Mouse (Mus musculus) E14TG2a.4 (cell line): ENCODE data around the gene Mpl.

Experiments used
- CTCF ChIP-seq: conservative IDR thresholded peaks from 2 replicates; pipeline ENCODE4 v1.5.1; 2014; ENCODE audit warnings: low read length
- NANOG ChIP-seq: IDR thresholded peaks from 2 replicates; pipeline ENCODE4 v1.6.1; 2014; ENCODE audit warnings: borderline replicate concordance, low read length, mixed read lengths

DNA sequence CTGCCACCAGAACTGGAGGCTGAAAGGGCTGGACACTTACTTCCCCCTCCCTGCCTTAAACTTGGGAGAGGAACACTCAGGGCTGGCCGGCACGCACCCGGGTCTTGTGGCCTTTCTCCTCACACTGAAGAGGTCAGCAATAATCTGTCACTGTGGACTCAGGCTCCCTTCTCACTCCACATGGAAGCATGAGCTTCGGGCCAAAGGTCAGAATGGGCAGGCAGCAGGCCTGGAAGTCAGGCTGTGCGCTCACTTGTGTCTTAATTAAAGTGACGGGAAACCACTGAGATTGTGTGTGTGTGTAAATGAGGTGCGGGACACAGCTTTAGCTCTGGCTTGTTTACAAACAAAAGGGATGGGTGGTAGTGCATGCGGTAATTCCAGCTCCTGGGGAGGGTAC lies 25.0 kb downstream of the Mpl start:
- TF ChIP-seq CTCF (no peak), NANOG (no peak)
